Mouse (Mus musculus) layer of hippocampus, adult 8-10 months (tissue): Measurements from ENCODE around the gene Kcnq1. TPM values are rescaled to one million over a fixed set of nuclear protein-coding genes. Genes with fewer than 3 reads are reported as not detected.

Experiments used
- DNase-seq, 2 experiments: peaks; one replicate each; pipeline ENCODE4 v3.0.0; 2022; ENCODE audit warnings: low spot score in 2 of 2
- total RNA-seq, 4 experiments: library from RNA; stranded (reverse); gene quantifications; 2 replicates each; pipeline ENCODE4 v1.2.4; 2022

The Kcnq1 gene
- total RNA-seq, result 1 to 10 TPM in 1 of 4 experiments, under 1 TPM in 3; 0.61 to 1.2 (median 0.83) TPM

GRCm38 (mm10) chr7:143106062-143106461, at the start of gene Kcnq1:
Gene Kcnq1, plus strand, starts transcription at chr7:143106362.
- no peak for DNase-seq

DNA sequence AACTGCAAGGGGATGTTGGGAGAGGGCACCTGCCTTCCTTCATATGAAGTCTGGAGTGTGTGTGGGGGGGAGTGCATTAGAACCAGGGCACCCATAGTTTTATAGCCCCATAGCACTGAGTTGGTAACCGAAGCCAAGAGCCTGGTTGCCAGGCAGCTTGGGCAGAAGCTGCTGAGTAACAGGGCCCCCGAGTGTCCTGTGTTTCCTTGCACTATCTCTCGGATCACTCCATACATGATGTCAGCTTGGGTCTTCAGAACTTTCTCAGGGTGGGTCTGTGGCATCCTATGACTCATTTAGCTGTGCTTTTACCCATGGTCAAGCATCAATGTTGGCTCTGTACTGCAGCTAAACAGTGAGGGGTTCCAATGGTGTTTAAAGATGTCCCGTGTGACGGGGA, 49.1 kb upstream of the Kcnq1 start:
- DNase-seq, result no peak

DNA sequence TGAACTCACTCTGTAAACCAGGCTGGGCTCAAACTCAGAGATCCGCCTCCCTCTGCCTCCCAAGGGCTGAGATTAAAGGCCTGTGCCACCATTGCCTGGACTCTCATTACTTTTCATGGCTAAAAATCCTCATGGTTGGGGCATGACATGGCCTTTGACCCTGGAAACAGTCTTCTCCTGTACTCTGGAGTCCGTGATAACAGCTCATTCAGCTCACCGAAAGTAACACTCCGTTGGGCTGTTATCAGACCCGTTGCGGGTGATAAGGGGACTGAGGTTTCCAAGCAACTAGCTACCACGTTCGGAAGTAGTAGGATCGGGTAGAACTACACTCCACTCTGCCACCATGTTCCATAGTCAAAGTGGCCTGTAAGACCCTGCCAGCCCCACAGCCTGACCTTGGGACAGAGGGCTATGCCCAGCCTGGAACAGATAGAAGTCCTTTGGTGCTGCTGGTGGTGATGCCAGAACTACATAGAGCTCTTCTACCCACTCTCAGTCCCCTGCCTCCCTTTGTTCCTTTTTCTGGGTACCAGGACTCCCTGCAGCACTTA, 48.4 kb upstream of the Kcnq1 start:
- DNase-seq, result no peak

GRCm38 (mm10) chr7:143058221-143058697, 47.9 kb upstream of the Kcnq1 start:
- no peak for DNase-seq

GRCm38 (mm10) chr7:143059202-143059870, 46.8 kb upstream of the Kcnq1 start:
- DNase-seq, result peak in 1 of 2 experiments; percentile 57

GRCm38 (mm10) chr7:143062704-143063103, 43.5 kb upstream of the Kcnq1 start:
- no peak for DNase-seq

- DNase-seq, result peak; percentile 59 to 75
These were observed 41.9 kb upstream of the Kcnq1 start for GRCm38 (mm10) chr7:143064226-143064625.

DNA sequence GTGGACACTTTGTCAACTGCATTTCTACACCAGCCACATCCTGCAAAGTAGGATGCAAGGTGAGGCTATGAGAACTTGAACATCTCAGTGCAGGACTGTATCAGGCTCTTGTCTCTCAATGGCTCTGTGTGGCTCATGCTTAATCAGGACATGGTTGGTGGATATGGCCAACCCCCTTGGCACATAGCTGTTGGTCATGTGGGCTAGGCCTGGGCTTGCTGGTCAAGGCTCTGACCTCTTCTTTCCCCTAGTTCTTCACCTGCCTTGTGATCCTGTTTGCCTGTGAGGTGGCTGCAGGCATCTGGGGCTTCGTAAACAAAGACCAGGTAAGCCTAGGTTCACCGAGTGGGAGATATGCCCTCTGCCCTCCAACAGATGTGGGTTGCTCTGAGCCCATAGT, 40.5 kb upstream of the Kcnq1 start:
- DNase-seq, result no peak

GRCm38 (mm10) chr7:143067469-143067868, 38.7 kb upstream of the Kcnq1 start:
- DNase-seq, result no peak

- no peak for DNase-seq
These were observed 38.3 kb upstream of the Kcnq1 start for GRCm38 (mm10) chr7:143067897-143068296.

DNA sequence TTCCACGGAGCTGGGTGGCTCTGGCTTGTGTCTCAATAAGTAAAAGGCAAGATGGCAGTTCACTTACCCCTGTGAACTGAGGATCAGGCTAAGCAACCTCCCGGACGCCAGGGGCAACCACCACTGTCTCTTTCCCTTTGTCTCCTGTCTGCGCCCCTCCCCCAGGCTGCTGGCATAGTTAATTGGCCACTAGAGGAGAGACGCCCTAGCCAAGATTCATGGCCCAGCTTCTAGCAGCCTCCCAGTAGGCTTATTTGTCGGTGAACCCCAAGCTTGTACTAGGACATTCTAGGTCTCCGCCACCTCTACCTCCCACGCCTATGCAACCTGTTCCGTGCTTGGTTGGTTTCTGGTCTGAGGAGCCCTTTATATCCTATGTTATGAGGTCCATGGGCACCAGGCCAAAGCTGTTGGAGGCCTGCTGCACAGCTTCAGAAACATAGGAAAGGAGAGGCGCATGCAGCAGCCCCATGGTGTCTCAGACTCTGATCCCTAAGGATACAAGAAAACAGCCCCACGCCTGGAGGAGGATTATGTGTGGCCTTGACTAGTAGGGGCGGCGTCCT, 37.8 kb upstream of the Kcnq1 start:
- DNase-seq, result no peak

- peak; percentile 99 for DNase-seq
These were observed 37.1 kb upstream of the Kcnq1 start, which contains the start of gene Tssc4 for GRCm38 (mm10) chr7:143068882-143069591. Gene Tssc4, plus strand, starts transcription at chr7:143069249.

GRCm38 (mm10) chr7:143069751-143070400, 36.3 kb upstream of the Kcnq1 start:
- DNase-seq, result peak in 1 of 2 experiments; percentile 33

DNA sequence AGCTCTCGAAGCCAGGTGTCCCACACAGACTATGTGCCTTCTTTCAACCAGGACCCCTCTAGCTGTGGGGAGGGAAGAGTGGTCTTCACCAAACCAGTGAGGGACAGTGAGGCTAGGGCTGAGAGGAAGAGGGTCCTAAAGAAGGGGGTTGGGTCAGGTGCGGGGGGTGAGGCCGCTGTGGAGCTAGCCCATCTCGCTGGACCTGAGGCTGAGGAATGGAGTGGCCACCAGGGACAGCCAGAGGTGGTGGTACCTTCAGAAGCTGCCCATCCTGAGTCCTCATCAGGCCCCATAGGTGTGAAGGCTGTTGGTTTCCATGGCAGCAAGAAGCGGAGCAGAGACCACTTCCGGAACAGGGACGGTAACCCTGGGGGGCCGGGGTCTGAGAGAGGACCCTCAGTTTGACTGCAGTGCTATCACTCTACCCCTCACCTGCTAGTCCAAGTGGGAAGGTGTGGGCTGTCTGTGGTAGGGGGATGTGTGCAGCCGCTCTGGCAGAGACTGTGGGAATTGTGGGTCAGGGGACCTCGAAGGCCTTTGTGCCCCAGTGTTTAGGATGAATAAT, 35.6 kb upstream of the Kcnq1 start:
- DNase-seq, result no peak

- no peak for DNase-seq
These were observed 33.6 kb upstream of the Kcnq1 start for GRCm38 (mm10) chr7:143072605-143073004.

DNA sequence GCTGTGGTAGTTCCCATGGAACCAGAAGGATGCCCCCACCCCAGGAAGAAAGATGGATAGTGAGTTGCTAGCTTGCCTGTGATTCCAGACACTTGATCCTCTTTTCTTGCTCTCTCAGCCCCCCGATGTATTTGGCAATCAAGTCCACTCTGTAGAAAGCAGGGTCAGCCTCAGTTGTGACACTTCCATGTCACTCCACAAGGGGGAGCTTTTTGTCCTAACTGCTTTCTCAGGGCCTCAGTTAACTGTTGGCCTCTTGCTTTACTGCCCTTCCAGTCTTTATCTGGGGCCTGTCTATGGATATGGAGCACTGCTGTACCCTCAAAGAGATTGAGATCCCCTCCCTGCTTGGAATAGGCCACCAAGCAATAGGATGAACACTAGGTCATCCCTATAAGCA, 33.1 kb upstream of the Kcnq1 start:
- no peak for DNase-seq

GRCm38 (mm10) chr7:143075394-143075793, 30.8 kb upstream of the Kcnq1 start:
- DNase-seq, result no peak

DNA sequence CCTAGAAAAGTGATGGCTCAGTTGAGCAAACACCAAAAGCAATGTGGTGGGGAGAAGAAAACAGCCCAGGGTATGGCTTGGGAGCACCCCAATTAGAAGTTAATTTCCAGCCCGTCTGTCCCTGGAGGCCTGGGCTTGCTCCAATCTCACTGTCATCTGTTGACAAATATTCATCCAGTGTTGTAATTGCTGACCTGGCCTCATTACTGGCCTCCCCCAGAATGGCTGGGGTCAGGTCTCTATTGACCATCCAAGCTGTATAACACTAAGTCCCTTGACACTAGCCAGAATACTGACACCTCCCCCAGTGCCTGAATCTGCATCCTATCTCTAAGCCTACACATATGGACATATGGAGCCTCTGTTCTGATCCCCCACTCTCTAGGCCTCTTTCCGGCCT, 28.8 kb upstream of the Kcnq1 start:
- no peak for DNase-seq

DNA sequence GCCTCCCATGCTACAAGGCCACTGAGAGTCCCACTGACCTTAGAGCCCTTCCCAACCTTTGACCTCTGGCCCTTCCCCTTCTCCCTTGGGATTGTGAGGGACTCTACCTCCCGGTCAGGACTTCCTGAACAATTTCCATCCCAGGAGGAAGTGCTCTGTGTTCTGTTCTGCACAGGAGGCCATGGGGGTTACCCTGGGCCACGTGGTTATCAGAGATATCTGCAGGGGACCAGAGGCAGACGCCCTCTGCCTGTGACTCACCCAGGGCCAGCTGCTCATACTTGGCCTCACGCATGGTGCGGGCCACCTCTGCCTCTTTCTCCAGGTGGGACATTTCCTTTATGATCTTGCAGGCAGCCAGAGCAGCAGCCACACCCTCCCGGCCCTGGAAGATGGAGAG, 24.1 kb upstream of the Kcnq1 start:
- DNase-seq, result no peak

GRCm38 (mm10) chr7:143083708-143084107, 22.5 kb upstream of the Kcnq1 start:
- DNase-seq, result no peak

- peak in 1 of 2 experiments; percentile 50 for DNase-seq
These were observed 19.8 kb upstream of the Kcnq1 start for GRCm38 (mm10) chr7:143086366-143086765.
